Mouse (Mus musculus): ENCODE data around the gene Fam163a. TPM values are rescaled to one million over a fixed set of nuclear protein-coding genes. Genes with fewer than 3 reads are reported as not detected.

The Fam163a gene
- polyA plus RNA-seq (2012; ENCODE audit: low replicate concordance): 0.06 TPM in 1 of 2 replicates, not detected in the other

DNA sequence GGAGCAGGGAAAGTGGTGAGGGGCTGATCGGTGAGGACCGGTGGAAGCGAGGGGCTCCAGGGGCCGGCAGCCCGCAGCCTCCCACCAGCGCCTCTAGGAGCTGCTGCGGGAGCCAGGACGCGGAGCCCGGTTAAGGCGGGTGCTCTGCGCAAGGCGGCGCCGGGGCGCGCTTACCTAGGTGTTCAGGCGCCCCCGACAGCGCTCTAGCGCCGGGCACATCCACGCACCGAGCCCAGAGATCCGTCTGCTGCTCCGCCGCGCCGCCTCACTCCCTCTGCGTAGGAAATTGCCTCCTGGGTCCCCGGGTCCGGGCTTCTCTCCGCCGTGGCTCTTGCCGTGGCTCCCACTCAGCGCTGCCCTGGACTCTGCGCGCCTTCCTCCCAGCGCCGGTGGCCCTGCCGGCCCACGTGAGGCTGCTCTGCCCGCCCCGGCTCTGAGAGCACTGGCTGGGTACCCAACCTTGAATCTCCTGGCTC lies at the start of gene Fam163a:
Fam163a (minus strand) TSS at position 371 of the 476 bp plus-strand sequence.

DNA sequence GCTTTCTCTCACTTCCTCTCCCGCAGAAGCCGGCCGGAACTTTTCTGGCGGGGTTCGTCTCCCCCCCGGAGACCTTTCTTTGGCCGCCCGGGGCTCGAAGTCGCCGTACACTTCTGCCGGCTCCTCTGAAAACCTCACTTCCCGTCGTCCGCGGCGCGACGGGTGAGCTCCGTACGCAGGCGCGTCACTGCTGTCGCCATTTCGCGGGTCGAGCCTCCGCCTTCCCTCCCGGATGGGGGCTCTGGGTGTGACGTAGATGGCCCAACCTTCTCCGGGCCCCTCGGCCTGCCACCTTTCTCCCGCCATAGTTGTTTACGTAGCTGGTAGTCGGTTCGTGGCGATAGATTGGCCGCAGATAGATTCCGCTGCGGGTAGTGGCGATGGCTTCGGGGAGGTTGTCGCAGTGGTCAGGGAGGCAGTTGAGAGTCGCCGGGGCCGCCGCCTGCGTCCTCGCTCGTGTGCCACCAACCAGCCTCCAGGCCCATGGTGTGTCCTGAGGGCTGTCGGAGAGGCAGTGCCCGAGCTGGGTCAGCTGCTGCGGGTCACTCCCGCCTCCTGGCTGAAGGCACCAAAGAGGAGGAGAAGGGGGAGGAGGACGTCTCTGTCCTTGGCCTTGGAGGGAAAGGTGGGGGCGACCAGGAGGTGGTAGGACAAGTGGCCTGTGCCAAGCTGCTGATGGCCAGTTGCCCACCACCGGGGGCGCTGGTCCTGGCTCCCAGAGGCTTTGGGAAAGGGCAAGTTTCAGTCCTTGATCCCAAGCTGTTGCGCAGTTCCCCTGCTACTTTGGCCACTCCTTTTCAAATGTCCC lies 168.7 kb downstream of the Fam163a start, which contains the start of gene Tor1aip1:
Tor1aip1 (minus strand) TSS at position 551 of the 808 bp plus-strand sequence.

DNA sequence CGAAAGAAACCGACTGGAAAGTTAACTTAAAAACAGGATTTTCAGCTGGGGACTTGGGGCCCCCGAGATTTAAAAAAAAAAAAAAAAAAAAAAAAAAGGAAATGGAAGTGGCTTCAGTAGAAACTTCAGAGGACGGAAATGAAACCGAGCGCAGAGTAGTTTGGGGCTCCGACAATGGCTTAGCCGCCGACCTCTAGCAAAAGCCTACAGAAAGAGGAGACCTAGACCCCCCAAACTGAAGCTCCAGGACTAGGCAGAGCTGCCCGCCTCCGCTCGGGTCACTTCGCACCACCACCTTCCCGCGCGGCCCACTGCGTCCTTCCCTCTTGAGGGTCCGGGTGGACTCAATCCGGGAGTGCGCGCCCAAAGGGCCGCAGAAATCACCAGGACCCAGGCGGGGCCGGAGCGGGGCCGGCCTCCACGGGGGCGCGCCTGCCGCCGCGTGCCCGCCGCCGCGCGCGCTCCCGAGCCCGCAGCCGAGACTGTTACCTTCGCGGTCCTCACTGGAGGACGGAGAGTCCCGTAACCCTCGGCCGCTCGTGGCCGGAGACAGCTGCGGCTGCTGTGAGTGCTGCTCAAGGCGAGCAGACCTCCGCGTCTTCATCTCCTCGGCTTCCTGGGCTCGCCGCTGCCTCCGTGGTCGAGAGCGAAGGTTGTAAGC lies 169.4 kb downstream of the Fam163a start, which contains the start of gene Tor1aip2:
Tor1aip2 (plus strand) TSS at position 135 of the 661 bp plus-strand sequence.

Other genes with a start within 250 kb of the Fam163a start
- gene Cep350, start 231.8 kb downstream of the Fam163a start, polyA plus RNA-seq (2012; ENCODE audit: low replicate concordance): 2.7 and 3.4 TPM in 2 replicates
- 4.0 and 26.6 TPM in 2 replicates for gene Tor1aip2, start 169.6 kb downstream of the Fam163a start, polyA plus RNA-seq (2012; ENCODE audit: low replicate concordance)
- gene Tor1aip1, start 168.5 kb downstream of the Fam163a start, polyA plus RNA-seq (2012; ENCODE audit: low replicate concordance): 24.6 and 34.5 TPM in 2 replicates
- gene Tdrd5, start 98.6 kb upstream of the Fam163a start, polyA plus RNA-seq (2012; ENCODE audit: low replicate concordance): 0.05 TPM in 1 of 2 replicates, not detected in the other
- gene Nphs2, start 105.7 kb upstream of the Fam163a start, polyA plus RNA-seq (2012; ENCODE audit: low replicate concordance): not detected in 2 replicates
- 136 and 391 TPM in 2 replicates for gene Gm2000, start 161.0 kb upstream of the Fam163a start, polyA plus RNA-seq (2012; ENCODE audit: low replicate concordance)
- not detected in 2 replicates for gene Axdnd1, start 216.1 kb upstream of the Fam163a start, polyA plus RNA-seq (2012; ENCODE audit: low replicate concordance)